Mouse (Mus musculus) heart, adult 2 months (tissue): ENCODE data around the gene Magi2.

Experiments used
- CTCF ChIP-seq: fragments of 200-600 bp; IDR thresholded peaks from 2 replicates; pipeline ENCODE4 v1.8.1; 2022; ENCODE audit warnings: antibody characterized with exemption, mild to moderate bottlenecking, moderate library complexity
- POLR2A ChIP-seq: fragments of 200-500 bp; IDR thresholded peaks from 2 replicates; pipeline ENCODE4 v1.6.1; 2011; ENCODE audit warnings: mild to moderate bottlenecking, low read depth, low read length, control low read depth; ENCODE audit not compliant: insufficient read depth

DNA sequence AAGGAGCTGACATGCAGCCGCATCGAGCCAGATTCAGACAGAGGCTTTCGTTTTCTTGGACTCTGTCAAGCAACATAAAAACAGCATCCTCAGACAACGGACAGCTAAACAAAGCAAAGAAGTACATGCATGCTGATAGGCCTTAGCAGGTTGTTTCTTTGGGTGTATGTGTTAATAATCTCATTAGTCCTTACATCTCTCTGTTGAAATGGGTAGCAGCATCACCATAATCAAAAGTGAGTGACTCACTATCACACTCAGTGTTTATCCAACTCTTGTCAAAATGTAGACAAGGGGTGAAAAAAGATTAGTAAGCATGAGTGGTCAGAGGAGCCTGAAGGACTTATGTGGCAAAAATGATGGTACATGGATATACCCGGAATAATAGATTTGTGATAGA lies 394.8 kb downstream of the Magi2 start:
- no peak for TF ChIP-seq CTCF
- no peak for TF ChIP-seq POLR2A
